Mouse (Mus musculus) urinary bladder, postnatal 14 days (tissue): ENCODE results near the gene Rabepk.
"Not testable (repeated sequence)": the region's sequence is repeated elsewhere in the genome, so short reads cannot be mapped to it uniquely, and the experiment has no call there.

ENCODE experiments used
- DNase-seq: peaks from one replicate; pipeline ENCODE4 v3.0.0; 2021; ENCODE audit warnings: low spot score

The Rabepk gene

DNA sequence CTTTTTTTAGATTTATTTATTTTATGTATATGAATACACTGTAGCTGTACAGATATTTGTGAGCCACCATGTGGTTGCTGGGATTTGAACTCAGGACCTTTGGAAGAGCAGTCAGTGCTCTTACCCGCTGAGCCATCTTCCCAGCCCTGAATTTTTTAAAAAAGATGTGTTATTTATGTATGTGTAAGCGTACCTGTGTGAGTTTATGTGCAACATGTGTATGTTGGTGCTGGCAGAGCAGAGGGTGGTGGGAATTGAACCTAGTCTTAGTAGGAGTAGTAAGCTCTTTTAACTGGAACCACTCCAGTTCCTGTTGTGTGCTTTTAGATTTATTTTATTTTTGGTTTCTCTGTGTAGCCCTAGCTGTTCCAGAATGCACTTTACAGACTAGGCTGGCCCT, 4.5 kb upstream of the Rabepk start:
- no peak for DNase-seq

DNA sequence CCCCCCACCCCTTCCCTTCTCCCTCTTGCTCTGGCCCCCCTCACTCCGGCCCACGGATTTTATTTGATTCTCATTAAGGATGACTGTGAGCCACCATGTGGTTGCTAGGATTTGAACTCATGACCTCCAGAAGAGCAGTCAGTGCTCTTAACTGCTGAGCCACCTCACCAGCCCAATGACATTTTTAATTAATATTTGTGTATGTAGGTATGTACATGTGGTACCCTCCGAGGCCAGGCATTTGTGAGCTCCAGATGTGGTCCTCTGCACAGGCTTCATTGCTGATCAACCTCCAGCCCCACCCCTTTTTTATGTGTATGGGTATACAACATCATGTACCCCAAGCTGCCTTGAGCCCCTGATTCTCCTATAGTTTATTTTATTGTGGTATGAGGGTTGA, 4.0 kb upstream of the Rabepk start:
- no peak for DNase-seq

DNA sequence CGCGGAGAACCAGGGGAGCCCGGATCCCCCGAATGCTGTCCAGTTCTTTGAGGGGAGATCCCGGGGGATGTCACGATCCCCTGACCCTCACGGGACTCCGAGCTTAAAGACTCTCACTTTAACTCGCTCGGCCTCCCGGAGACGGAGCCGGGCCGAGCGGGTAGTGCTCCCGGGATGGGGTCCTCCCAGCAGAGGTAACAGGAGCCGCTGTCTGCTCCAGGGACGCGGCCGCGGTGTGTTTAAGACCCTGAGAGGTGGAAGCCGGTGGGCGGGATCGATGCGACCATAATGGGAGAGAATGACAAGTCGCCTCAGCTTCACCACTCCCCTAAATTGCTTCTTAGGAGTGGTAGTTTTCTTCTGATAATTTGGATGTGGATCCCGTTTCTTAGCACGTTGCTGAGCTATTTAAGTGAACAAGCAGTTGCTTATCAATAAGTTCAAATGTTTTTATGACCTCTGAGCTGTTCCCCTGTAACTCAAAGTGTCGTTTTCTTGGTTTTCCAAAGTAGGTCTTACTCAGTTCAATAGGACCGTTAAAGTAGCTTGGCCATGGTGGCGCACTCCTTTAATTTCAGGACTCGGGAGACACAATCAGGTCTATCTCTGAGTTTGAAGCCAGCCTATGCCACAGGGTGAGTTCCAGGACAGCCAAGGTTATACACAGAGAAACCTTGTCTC, 3.0 kb upstream of the Rabepk start:
- peak; percentile 15 for DNase-seq

DNA sequence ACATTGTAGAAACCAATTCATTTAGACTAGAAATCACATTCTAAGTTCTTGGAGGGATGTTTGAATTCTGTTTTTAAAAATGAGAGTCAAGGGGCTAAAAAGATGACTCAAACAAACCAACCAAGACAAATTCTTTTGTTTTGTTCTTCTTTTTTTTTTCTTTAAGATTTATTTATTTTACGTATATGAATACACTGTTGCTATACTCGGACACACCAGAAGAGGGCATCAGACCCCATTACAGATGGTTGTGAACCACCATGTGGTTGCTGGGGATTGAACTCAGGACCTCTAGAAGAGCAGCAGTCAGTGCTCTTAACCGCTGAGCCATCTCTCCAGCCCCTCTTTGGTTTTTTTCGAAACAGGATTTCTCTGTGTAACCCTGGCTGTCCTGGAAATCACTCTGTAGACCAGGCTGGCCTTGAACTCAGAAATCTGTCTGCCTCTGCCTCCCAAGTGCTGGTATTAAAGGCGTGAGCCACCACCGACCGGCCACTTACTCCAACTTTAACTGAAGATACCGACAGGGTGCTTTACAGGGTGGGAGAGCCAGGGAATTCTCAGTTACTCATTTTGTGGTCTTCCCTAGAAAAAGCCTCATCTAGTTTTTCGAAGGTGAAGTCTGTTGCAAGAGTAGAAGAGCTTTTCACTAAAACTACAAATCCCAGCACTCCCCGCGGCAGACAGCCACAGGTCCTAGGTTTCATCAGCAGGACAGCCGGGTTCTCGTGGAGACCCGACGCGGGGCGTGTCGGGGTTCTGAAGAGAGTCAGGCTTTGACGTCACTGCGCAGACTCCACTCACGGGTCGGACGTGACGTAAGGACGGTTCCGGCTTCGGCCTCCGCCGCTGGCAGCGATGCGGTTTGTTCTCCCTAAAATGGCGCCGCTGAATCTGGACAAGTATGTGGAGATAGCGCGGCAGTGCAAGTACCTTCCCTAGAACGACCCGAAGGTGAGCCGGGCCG, 2.1 kb upstream of the Rabepk start:
- peak; percentile 98 for DNase-seq

DNA sequence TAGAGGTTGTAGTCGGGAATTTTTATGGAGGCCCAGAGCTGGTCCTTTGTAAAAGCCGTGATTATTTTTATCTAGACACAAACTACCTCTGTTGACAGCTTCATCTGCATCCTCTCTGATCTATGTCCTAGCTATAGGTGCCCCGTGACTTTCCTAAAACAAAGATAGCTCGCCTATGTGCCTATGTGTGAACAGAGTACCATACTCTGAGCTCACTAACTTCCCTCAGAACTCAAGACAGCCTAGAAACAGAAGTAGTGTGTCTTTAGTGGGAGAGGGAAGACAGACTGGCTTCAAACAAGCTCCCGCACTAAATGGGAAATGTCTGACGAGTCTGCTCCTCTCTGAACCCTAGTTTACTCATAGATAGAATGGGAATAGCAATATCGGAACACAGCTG, 659 bp upstream of the Rabepk start:
- DNase-seq = no peak

DNA sequence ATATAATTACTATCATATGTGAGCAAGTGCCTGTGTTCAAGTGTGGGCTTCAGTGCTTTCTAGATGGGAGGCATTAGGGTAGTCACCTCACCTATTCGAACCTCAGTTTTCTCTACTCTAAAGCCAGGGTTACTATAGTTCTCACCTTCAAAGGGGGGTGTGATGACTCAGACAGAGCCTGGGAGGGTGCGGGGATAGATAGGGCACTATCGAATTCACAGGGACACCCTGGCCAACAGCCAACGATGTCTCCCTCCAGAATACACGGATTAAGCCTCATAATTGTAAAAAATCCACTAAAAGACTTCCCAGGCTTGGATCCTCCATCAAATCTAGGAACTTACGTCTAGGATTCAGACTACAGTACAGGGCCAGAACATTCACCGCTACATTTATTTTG, 4.3 kb downstream of the Rabepk start:
- no peak for DNase-seq

DNA sequence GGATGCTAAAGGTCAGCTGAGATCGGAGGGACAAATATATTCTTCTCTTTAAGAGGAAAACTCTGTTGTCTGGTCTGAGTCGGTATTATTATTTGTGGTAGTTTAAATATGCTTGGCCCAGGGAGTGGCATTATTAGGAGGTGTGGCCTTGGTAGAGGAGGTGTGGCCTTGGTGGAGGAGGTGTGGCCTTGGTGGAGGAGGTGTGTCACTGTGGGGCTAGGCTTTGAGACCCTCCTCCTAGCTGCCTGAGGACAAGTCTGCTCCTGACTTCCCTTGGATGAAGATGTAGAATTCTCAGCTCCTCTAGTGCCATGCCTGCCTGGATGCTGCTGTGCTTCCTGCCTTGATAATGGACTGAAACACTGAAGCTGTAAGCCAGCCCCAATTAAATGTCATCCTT, 5.2 kb downstream of the Rabepk start:
- DNase-seq = no peak

DNA sequence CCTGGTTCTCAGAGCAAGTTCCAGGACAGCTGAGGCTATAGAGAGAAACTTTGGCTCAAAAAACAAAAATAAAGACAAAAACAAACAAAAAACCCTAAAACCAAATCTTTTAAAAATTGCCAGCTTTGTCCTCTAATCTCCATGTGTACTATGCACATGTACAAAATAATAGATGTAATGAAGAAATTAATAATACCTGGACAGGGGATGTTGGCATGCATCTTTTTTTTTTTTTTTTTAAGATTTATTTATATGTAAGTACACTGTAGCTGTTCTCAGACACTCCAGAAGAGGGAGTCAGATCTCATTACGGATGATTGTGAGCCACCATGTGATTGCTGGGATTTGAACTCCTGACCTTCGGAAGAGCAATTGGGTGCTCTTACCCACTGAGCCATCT, 7.2 kb downstream of the Rabepk start:
- not testable (repeated sequence) for DNase-seq

DNA sequence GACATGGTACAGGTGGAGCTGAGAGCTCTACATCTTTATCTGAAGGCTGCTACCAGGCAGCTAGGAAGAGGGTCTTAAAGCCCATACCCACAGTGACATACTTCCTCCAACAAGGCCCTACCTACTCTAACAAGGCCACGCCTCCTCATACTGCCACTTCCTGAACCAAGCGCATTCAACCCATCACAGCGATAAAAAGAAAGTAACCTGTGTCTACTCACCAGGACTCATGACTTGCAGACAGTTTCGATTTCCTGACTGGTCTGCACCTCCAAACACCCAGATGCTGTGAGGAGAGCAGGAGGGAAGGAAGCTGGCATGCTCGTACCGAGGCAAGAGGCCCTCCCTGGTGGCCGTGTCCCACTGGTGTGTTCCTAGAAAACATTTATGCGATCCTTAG, 9.4 kb downstream of the Rabepk start:
- no peak for DNase-seq

DNA sequence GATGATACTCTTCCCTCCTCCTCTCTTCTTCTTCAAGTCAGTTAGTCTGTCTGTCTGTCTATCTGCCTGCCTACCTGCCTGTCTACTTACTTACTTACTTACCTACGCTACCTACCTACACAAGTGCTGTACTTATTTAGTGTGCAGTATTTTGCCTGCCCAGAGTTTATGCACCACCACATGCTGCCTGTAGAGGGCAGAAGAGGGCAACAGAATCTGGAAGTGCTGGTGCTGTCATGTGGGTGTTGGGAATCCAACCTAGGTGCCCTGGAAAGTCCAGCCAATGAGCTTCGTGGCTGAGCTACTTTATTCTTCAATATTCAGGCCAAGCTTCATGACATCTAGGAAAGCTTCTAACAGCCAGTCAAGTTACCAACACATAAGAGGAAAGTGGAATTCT, 15.6 kb downstream of the Rabepk start:
- DNase-seq = peak; percentile 22

DNA sequence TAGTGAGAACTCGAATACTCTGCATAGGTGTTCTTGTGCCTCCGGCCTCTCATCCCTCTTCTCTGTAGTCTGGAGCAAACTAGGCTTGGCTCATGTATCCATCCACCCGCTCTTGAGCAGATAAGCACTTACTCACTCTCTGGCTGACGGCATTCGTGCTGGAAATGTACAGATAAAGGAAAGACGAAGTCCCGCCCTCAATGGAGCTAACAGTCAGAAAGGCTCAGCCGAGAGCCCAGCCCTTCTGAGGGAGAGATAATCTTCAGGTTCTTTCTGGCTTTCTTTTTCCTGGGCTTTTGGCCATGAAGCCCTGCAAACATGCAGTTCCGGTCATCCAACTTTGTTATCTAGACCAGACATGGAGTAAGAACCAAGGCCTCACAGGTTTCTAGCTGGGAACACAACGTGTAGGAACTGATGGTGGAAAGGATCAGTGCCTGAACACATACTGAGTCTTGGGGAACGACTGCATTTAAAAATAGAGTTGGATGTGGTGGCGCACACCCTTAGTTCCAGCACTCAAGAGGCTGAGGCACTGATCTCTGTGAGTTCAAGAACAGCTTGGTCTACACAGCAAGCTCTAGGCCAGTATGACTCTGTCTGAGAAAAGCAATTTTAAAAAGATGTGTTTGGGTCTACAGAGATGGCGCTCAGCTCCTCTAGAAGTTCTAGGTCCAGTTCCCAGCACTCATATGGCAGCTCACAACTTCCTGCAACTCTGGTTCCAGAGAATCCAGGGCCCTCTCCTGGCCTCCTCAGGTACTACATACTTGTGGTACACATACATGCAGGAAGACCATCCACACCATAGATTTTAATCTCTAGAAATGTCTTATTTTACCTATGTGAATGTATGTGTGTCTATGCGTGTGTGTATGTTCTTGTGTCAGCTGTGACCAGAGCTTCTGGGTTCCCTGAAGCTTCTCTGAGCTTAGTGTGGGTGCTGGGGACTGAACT, 16.4 kb downstream of the Rabepk start:
- DNase-seq = no peak

DNA sequence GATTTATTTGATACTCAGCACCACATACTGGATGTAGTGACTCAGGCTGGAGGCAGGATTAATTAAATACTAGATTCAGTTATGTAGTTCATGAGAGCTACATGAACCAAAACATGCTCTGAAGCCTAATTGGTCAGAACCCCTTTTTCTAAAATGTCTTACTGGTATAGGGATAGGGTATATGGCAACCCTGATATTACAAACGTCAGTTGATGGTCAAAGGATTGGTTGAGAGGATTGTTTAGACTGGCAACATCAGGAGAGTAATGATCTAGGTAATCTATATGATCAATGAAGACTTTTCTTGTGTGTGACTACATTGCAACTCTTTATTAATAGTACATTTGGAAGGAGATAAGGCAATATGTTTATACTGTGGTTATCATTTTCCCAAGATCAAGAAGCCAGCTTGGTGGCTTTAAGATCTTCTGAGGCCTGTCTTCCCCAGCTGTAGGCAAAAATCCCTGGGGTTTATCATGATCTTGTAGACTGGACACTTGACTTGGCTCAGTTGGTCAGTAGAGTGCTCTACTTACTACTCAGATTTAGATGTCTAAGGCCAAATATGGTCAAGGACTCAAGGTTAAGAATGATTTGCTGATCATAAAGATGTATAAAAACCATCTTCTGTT, 22.4 kb downstream of the Rabepk start:
- DNase-seq = no peak

DNA sequence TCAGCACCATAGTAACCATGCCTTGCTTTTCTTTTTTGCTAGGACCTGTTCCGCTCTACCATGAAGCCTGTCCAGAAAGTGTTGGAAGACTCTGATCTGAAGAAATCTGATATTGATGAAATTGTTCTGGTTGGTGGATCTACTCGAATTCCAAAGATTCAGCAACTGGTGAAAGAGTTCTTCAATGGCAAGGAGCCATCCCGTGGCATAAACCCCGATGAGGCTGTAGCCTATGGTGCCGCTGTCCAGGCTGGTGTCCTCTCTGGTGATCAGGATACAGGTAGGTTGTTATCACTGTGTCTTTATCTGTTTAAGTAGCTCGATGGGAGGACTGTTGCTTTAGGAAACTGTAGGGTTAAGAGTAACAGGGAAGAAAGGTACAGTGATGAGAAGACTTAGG, 25.2 kb downstream of the Rabepk start:
- DNase-seq = no peak

DNA sequence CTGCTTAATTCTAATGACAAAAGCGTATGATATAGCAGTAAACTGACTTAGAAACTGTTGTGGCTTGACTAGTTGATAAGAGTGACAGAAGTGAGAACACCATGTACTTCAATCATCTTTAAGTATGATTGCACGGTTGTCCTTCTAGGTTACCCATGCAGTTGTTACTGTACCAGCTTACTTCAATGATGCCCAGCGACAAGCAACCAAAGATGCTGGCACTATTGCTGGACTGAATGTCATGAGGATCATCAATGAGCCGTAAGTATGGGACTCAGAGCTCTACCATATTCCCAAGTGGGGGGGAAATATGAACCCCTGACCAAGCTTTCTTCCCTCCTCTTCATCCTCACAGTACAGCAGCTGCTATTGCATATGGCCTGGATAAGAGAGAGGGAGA, 26.0 kb downstream of the Rabepk start:
- no peak for DNase-seq

DNA sequence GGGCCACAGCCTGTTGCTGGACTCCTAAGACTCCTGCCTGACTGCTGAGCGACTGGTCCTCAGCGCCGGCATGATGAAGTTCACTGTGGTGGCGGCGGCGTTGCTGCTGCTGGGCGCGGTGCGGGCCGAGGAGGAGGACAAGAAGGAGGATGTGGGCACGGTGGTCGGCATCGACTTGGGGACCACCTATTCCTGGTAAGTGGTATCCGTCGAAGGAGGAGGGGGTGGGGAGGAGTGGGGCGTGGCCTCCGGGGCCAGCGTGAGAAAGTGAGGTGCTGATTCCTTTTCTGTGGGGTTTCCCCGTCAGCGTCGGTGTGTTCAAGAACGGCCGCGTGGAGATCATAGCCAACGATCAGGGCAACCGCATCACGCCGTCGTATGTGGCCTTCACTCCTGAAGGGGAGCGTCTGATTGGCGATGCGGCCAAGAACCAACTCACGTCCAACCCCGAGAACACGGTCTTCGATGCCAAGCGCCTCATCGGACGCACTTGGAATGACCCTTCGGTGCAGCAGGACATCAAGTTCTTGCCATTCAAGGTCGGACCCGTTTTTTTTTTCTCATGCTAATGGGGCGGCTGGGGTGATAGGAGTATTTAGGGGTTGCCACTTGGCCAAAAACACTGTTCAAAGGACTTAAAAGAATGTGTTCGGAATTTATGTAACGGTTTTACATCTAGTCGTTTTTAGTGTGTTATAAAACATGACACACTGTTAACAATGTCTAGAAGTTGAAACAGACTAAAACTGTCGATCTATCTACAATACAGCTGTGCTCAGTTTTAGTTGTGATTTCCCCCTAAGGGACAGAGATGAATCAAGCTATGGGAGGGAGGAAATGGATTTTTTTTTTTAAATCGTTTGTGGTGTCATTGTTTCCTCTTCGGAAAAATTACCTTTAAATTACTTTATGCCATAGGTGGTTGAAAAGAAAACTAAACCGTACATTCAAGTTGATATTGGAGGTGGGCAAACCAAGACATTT, 27.2 kb downstream of the Rabepk start:
- peak; percentile 42 for DNase-seq

DNA sequence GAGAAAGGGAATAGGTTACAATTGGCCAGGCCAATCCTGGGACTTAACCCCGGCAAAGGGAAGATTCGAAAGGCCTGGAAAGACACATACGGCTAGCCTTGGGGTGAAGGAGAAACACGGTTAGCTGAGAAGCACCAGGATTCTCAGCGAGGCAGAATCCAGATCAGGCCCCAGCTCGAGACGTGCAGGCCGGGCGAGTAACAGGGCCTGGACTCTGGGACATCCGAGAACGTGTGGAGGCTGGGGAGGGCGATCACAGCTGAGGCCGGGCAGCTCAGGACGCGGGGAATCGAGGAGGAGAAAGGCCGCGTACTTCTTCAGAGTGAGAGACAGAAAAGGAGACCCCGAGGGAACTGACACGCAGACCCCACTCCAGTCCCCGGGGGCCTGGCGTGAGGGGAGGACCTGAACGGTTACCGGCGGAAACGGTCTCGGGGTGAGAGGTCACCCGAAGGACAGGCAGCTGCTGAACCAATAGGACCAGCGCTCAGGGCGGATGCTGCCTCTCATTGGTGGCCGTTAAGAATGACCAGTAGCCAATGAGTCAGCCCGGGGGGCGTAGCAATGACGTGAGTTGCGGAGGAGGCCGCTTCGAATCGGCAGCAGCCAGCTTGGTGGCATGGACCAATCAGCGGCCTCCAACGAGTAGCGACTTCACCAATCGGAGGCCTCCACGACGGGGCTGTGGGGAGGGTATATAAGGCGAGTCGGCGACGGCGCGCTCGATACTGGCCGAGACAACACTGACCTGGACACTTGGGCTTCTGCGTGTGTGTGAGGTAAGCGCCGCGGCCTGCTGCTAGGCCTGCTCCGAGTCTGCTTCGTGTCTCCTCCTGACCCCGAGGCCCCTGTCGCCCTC, 28.1 kb downstream of the Rabepk start, which contains the start of gene Hspa5:
Gene Hspa5, plus strand, starts transcription at position 603 of the 859 bp plus-strand sequence.
- peak; percentile 99 for DNase-seq

DNA sequence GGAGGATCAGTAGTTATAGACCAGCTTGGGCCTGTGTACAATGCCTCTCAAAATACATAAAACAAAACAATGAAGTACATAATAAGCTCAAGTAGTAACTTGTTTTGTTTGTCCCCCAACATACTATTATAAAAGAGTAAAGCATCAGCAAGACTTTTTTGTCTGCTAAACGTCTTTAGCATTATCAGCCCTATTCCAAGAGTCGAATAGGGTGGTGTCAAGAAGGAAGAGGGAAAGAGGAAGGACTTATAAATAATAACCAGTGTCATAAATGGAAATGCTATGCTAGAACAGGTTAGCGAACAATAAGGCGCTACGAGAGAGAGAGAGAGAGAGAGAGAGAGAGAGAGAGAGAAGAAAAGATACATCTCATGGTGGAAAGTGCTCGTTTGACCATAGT, 28.8 kb downstream of the Rabepk start:
- no peak for DNase-seq

DNA sequence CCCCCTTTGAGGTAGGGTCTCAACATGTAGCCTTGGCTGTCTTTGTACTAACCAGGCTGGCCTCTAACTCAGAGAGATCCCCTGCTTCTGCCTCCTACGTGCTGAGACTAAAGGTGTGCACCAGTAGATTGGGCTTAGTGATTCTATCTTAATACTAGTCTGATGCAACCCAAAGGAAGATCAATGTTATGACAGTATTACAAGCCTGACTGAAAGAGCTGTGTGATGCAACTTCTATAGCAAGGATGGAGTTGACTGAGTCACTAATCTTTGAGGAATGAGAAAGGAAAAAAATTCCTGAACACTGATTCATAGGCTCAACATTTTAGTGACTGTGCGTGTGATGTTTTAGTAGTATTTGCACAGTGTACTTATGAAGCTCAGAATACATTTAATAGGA, 29.7 kb downstream of the Rabepk start:
- no peak for DNase-seq

DNA sequence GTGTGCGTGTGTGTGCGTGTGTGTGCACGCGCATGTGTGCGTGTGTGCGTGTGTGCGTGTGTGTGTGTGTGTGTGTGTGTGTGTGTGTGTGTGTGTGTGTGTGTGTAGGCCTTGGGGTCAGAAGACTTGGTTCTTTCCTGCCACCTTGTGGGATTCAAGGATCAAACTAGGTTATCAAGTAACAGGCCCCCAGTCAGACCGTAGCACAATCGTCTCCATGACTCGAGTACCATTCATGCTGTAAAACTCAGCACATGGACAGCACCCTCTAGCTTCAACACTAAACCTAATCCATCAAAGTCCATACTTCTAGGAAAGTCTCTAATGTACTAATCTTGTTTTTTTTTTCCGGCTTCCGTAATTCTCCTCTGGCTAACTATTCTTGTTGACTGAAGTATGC, 34.9 kb downstream of the Rabepk start:
- no peak for DNase-seq

DNA sequence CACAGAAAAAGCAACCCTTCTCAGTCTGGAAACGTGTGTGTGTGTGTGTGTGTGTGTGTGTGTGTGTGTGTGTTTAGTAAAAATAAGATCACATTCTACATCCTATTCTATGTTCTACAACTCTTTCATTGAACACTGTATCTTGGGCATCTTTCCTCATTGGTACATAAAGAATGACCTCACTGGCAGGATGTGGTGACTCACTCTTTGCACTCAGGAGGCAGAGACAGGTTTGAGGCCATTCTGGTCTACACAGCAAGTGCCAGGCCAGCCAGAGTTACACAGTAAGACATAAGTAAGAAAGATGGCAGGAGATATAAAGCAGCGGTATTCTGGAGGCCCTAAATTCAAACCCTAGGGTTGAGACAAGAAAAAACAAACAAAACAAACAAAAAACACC, 36.8 kb downstream of the Rabepk start:
- no peak for DNase-seq
